ENCODE assay signal across 23 mouse cellular contexts in the genomic region with DNA sequence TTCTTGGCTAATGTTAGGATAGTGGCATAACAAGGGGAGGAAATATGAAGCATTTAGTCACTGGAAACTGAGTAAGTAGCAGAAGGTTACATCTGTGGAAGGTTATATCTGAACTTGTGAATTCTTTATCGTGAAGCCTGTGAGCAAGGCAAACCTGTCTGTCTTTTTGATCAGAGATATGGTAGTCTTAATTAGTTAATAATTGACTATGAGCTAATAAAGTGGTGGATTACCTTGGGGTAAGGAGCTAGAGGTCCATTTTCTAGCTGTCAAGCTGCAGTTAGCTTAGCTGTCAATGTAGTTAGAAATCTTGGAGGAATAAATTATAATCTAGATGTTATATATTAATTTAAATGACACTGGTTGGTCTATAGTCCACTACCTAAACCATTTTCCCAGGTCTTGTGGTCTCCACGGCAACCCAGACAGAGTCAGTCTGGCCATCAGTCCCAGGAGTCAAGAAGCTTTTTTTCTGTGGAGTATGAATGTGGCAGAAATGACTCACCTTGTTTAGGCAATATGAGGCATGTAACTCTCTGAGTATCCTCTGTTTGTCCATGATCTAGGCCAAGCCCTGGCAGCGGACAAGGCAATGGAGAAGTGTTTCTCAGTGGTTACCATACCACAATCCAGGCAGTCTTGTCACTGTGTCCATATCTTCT.
DNase-seq lines count a peak whose midpoint lies in the region; ATAC-seq lines count a peak whose summit lies in the region.
"Had no signal": no experiment of that assay in that cellular context is flagged by ENCODE, and none has a peak within 500 bp of the region (broad histone marks: within the 10 kb centered on the region; RNA-seq: fewer than 3 reads in every experiment).

No protein-coding gene starts in this region.

- no peak overlapping the region for H3K9ac ChIP-seq in kidney, embryonic 15.5 days
- H3K9ac ChIP-seq in stomach, embryonic 16.5 days (ENCODE audit: low read length): no peak overlapping the region
- H3K9ac ChIP-seq: embryonic facial prominence, embryonic 15.5 days; heart, embryonic 13.5 days; hindbrain, embryonic 12.5 days had no signal

- no peak overlapping the region for H3K27ac ChIP-seq in kidney, embryonic 15.5 days
- H3K27ac ChIP-seq in stomach, embryonic 16.5 days (ENCODE audit: low read length): no peak overlapping the region
- H3K27ac ChIP-seq: embryonic facial prominence, embryonic 15.5 days; forebrain, embryonic 10.5 days; gastrocnemius, adult 2 months; heart, embryonic 13.5 days; hindbrain, embryonic 12.5 days; hindbrain, postnatal 0 days had no signal

- no peaks in the 10 kb centered on the region for H3K9me3 ChIP-seq in kidney, embryonic 15.5 days (replicated peaks)
- no peaks in the 10 kb centered on the region for H3K9me3 ChIP-seq in stomach, embryonic 16.5 days (replicated peaks; ENCODE audit: control insufficient read depth, low read length)
- H3K9me3 ChIP-seq: embryonic facial prominence, embryonic 15.5 days; forebrain, embryonic 10.5 days; heart, embryonic 13.5 days; hindbrain, embryonic 12.5 days had no signal

- no peaks in the 10 kb centered on the region for H3K36me3 ChIP-seq in kidney, embryonic 15.5 days
- H3K36me3 ChIP-seq in stomach, embryonic 16.5 days (ENCODE audit: control insufficient read depth, insufficient read depth, low read length): no peaks in the 10 kb centered on the region
- H3K36me3 ChIP-seq: embryonic facial prominence, embryonic 15.5 days; forebrain, embryonic 10.5 days; heart, embryonic 13.5 days; hindbrain, embryonic 12.5 days had no signal

- H3K4me3 ChIP-seq in kidney, embryonic 15.5 days (replicated peaks): no peak overlapping the region
- no peak overlapping the region for H3K4me3 ChIP-seq in stomach, embryonic 16.5 days (replicated peaks; ENCODE audit: low read length)
- H3K4me3 ChIP-seq: embryonic facial prominence, embryonic 15.5 days; erythroblast, embryonic 14.5 days; forebrain, embryonic 10.5 days; gastrocnemius, adult 2 months; heart, embryonic 13.5 days; hindbrain, embryonic 12.5 days had no signal

- peak; percentile 52 for ATAC-seq in kidney, embryonic 15.5 days (replicated peaks; ENCODE audit: low FRiP score)
- ATAC-seq in stomach, embryonic 16.5 days (ENCODE audit: insufficient read depth, low FRiP score): peak; percentile 25; the same call in 1 of the 2 replicates
- ATAC-seq: activated CD4-positive, CD25-positive, alpha-beta regulatory T cell, adult 4 months; forebrain, embryonic 14.5 days; hindbrain, postnatal 0 days; Patski had no signal

- DNase-seq in adrenal gland, adult 8-10 months: peak; percentile 12
- no peak for DNase-seq in adrenal gland, postnatal 14 days
- no peak for DNase-seq in kidney, adult 9 months
- DNase-seq in 3T3-L1 (ENCODE audit: low read depth, low spot score): peak; percentile 3
- no peak for DNase-seq in left cerebral cortex, adult 11 months (ENCODE audit: low spot score)
- DNase-seq: cerebellum, adult 2 months; cerebellum, postnatal 14 days; embryo, embryonic 11 days; gastrocnemius, adult 2 months; gastrocnemius, postnatal 25 days; heart, postnatal 4 days had no signal

- no peaks in the 10 kb centered on the region for H3K27me3 ChIP-seq in kidney, embryonic 15.5 days
- H3K27me3 ChIP-seq in stomach, embryonic 16.5 days (ENCODE audit: control insufficient read depth, insufficient read depth, low read length): no peaks in the 10 kb centered on the region
- H3K27me3 ChIP-seq: CH12.LX; embryonic facial prominence, embryonic 15.5 days; heart, embryonic 13.5 days; hindbrain, embryonic 12.5 days had no signal

- H3K4me1 ChIP-seq in kidney, embryonic 15.5 days: no peaks in the 10 kb centered on the region
- H3K4me1 ChIP-seq in stomach, embryonic 16.5 days (ENCODE audit: control insufficient read depth, insufficient read depth, low read length): no peaks in the 10 kb centered on the region
- H3K4me1 ChIP-seq: embryonic facial prominence, embryonic 15.5 days; forebrain, embryonic 10.5 days; hindbrain, embryonic 12.5 days had no signal

- WGBS in kidney, embryonic 15.5 days: 64% methylated on average over 3 of the region's 3 CpGs
- 64% methylated on average over 3 of the region's 3 CpGs for WGBS in stomach, embryonic 16.5 days

- H3K4me2 ChIP-seq in kidney, embryonic 15.5 days: no peak overlapping the region
- no peak overlapping the region for H3K4me2 ChIP-seq in stomach, embryonic 16.5 days (ENCODE audit: low read depth, low read length)
- H3K4me2 ChIP-seq: embryonic facial prominence, embryonic 15.5 days; heart, embryonic 13.5 days; hindbrain, embryonic 12.5 days had no signal

Comparison
In these comparisons a context has a peak if more than half of its experiments do, and no peak if none do; other contexts are left out.
1. DNase-seq: peak in adrenal gland, adult 8-10 months (single experiment) and 3T3-L1 (single experiment); none in adrenal gland, postnatal 14 days (single experiment), kidney, adult 9 months (single experiment) and left cerebral cortex, adult 11 months (single experiment).